17 mouse cellular contexts compared by ENCODE assay signal in genomic region chrX:99409858-99410257, GRCm38 (mm10).
A peak's percentile ranks its signal among the peaks of the same experiment; 100 is the strongest.
DNase-seq lines count a peak whose midpoint lies in the region; ATAC-seq lines count a peak whose summit lies in the region.
"Had no signal": no experiment of that assay in that cellular context is flagged by ENCODE, and none has a peak within 500 bp of the region (broad histone marks: within the 10 kb centered on the region; RNA-seq: fewer than 3 reads in every experiment).

No protein-coding gene starts in this region.

- H3K27ac ChIP-seq in liver, embryonic 12.5 days: no peak overlapping the region
- peak overlapping the region; percentile 66 for H3K27ac ChIP-seq in embryonic facial prominence, embryonic 10.5 days (replicated peaks)
- H3K27ac ChIP-seq in limb, embryonic 11.5 days (replicated peaks; ENCODE audit: low read depth, low read length): peak overlapping the region; percentile 30; the same call in 1 of the 2 replicates
- no peak overlapping the region for H3K27ac ChIP-seq in hindbrain, embryonic 14.5 days
- H3K27ac ChIP-seq: gastrocnemius, adult 2 months; heart, embryonic 10.5 days; liver, embryonic 14.5 days; neural tube, embryonic 12.5 days had no signal

- no peak overlapping the region for H3K4me2 ChIP-seq in liver, embryonic 12.5 days
- H3K4me2 ChIP-seq in limb, embryonic 11.5 days (ENCODE audit: low read depth, severe bottlenecking): no peak overlapping the region
- H3K4me2 ChIP-seq in hindbrain, embryonic 14.5 days (replicated peaks): no peak overlapping the region
- H3K4me2 ChIP-seq: neural tube, embryonic 12.5 days had no signal

- 59% methylated on average over 9 of the region's 10 CpGs for WGBS in liver, embryonic 12.5 days (ENCODE audit: insufficient replicate concordance)
- 64% methylated on average over 10 of the region's 10 CpGs for WGBS in embryonic facial prominence, embryonic 10.5 days
- WGBS in limb, embryonic 11.5 days: 49% methylated on average over 9 of the region's 10 CpGs
- 74% methylated on average over 10 of the region's 10 CpGs for WGBS in hindbrain, embryonic 14.5 days

- H3K9ac ChIP-seq in liver, embryonic 12.5 days: no peak overlapping the region
- no peak overlapping the region for H3K9ac ChIP-seq in limb, embryonic 11.5 days (ENCODE audit: low read length)
- H3K9ac ChIP-seq in hindbrain, embryonic 14.5 days: no peak overlapping the region
- H3K9ac ChIP-seq: liver, embryonic 14.5 days; neural tube, embryonic 12.5 days had no signal

- peak; percentile 34 for DNase-seq in embryo, embryonic 11 days
- DNase-seq in embryo, embryonic 9.5 days (ENCODE audit: extremely low spot score): no peak
- DNase-seq in liver: peak; percentile 15
- DNase-seq in embryonic facial prominence, embryonic 10.5 days (ENCODE audit: low spot score): peak; percentile 59
- peak; percentile 49 for DNase-seq in limb, embryonic 11.5 days (ENCODE audit: low spot score)
- DNase-seq in ovary, postnatal 36 days (ENCODE audit: low spot score): no peak
- DNase-seq in hindbrain, embryonic 14.5 days (ENCODE audit: low spot score): no peak
- DNase-seq: adrenal gland, postnatal 10 days; cerebellum, adult 9-10 months; gastrocnemius, adult 2 months; kidney, adult 2 months; thymus, postnatal 36 days had no signal

- ATAC-seq in liver, embryonic 12.5 days: no peak
- peak; percentile 79 for ATAC-seq in limb, embryonic 11.5 days (ENCODE audit: insufficient number of reproducible peaks, low FRiP score, low TSS enrichment, low read depth)
- ATAC-seq in hindbrain, embryonic 14.5 days (ENCODE audit: low FRiP score): no peak
- ATAC-seq: Patski had no signal

- no peaks in the 10 kb centered on the region; the same call in 1 of the 2 replicates for H3K4me1 ChIP-seq in liver, embryonic 12.5 days
- peaks cover 45% of the 10 kb centered on the region for H3K4me1 ChIP-seq in embryonic facial prominence, embryonic 10.5 days
- peaks cover 6% of the 10 kb centered on the region; the same call in 1 of the 2 replicates for H3K4me1 ChIP-seq in limb, embryonic 11.5 days (ENCODE audit: control insufficient read depth, insufficient read depth, low read length)
- no peaks in the 10 kb centered on the region for H3K4me1 ChIP-seq in hindbrain, embryonic 14.5 days (replicated peaks; ENCODE audit: control insufficient read depth, insufficient read depth, low read length)
- H3K4me1 ChIP-seq: neural tube, embryonic 12.5 days had no signal

- no peak overlapping the region for H3K4me3 ChIP-seq in liver, embryonic 12.5 days
- H3K4me3 ChIP-seq in embryonic facial prominence, embryonic 10.5 days: no peak overlapping the region
- no peak overlapping the region for H3K4me3 ChIP-seq in limb, embryonic 11.5 days (ENCODE audit: low read depth, low read length)
- H3K4me3 ChIP-seq in hindbrain, embryonic 14.5 days (replicated peaks; ENCODE audit: low read length): no peak overlapping the region
- H3K4me3 ChIP-seq: gastrocnemius, adult 2 months; heart, embryonic 10.5 days; neural tube, embryonic 12.5 days had no signal

- H3K27me3 ChIP-seq in liver, embryonic 12.5 days (replicated peaks): peaks cover 40% of the 10 kb centered on the region
- peaks cover 98% of the 10 kb centered on the region for H3K27me3 ChIP-seq in embryonic facial prominence, embryonic 10.5 days (replicated peaks; ENCODE audit: low read depth, poor library complexity, severe bottlenecking)
- H3K27me3 ChIP-seq in limb, embryonic 11.5 days (ENCODE audit: control insufficient read depth, insufficient read depth, low read length): peaks cover 6% of the 10 kb centered on the region
- peaks cover 41% of the 10 kb centered on the region for H3K27me3 ChIP-seq in hindbrain, embryonic 14.5 days (ENCODE audit: control insufficient read depth, insufficient read depth, low read length)
- H3K27me3 ChIP-seq: neural tube, embryonic 12.5 days had no signal

- H3K9me3 ChIP-seq in liver, embryonic 12.5 days (replicated peaks): no peaks in the 10 kb centered on the region
- H3K9me3 ChIP-seq in embryonic facial prominence, embryonic 10.5 days: no peaks in the 10 kb centered on the region
- H3K9me3 ChIP-seq in limb, embryonic 11.5 days (ENCODE audit: control insufficient read depth, low read length): no peaks in the 10 kb centered on the region
- no peaks in the 10 kb centered on the region for H3K9me3 ChIP-seq in hindbrain, embryonic 14.5 days (ENCODE audit: control insufficient read depth, low read length)
- H3K9me3 ChIP-seq: heart, embryonic 10.5 days; neural tube, embryonic 12.5 days had no signal

- no peaks in the 10 kb centered on the region for H3K36me3 ChIP-seq in liver, embryonic 12.5 days
- no peaks in the 10 kb centered on the region for H3K36me3 ChIP-seq in embryonic facial prominence, embryonic 10.5 days (replicated peaks)
- H3K36me3 ChIP-seq in limb, embryonic 11.5 days (ENCODE audit: control insufficient read depth, insufficient read depth, low read length): no peaks in the 10 kb centered on the region
- no peaks in the 10 kb centered on the region for H3K36me3 ChIP-seq in hindbrain, embryonic 14.5 days (replicated peaks; ENCODE audit: control insufficient read depth, insufficient read depth)
- H3K36me3 ChIP-seq: heart, embryonic 10.5 days; neural tube, embryonic 12.5 days had no signal

Comparison
In these comparisons a context has a peak if more than half of its experiments do, and no peak if none do; other contexts are left out.
1. DNase-seq: peak in embryo, embryonic 11 days (single experiment), liver (single experiment), embryonic facial prominence, embryonic 10.5 days (single experiment) and limb, embryonic 11.5 days (single experiment); none in embryo, embryonic 9.5 days (single experiment), ovary, postnatal 36 days (single experiment) and hindbrain, embryonic 14.5 days (single experiment).
2. H3K27ac ChIP-seq: peak in embryonic facial prominence, embryonic 10.5 days (single experiment) and limb, embryonic 11.5 days (single experiment); none in liver, embryonic 12.5 days (single experiment) and hindbrain, embryonic 14.5 days (single experiment).